Mouse (Mus musculus) spleen, postnatal 10 days (tissue): ENCODE measurements around the gene Creb3l1.

Source experiments
- DNase-seq, 2 experiments: peaks; one replicate each; pipeline ENCODE4 v3.0.0; 2021 to 2022; ENCODE audit warnings: low spot score in 2 of 2

Gene Creb3l1

DNA sequence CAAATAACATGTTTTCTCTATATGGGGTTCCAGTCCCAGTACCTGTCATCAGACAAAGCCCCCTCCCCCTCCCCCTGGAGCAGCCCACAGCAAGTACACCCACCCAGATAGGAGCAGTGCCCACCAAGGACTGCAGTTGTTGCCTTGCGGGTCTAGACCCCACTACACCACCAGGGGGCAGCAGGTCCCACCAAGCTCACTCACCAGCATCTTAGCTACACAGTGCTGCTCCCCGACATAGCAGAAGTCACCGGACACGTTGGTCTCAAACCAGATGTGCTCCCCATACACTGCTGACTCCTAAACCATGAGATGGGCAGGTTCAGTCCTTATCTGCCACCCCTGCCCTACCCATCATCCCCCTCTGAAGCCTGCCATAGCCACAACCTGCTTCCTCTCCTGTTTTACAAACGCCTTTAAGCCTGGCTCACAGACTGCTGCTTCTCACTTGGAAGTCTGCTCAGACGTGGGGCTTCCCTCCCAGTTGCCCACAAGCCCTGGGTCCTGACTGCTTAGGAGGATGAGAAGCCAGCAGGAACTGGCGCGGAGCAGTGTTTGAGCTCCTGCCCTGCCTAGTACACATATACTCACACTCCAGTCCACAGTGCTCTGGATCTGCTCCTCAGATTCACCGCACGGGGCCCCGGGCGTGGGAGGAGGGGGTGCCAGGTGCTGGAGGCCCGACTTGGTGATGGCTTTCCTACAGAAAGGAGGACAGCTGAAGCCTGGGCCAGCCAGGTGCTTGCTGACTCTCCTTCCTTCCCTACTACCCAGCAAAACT, 79.9 kb downstream of the Creb3l1 start:
- DNase-seq, result peak; percentile 67 to 86

DNA sequence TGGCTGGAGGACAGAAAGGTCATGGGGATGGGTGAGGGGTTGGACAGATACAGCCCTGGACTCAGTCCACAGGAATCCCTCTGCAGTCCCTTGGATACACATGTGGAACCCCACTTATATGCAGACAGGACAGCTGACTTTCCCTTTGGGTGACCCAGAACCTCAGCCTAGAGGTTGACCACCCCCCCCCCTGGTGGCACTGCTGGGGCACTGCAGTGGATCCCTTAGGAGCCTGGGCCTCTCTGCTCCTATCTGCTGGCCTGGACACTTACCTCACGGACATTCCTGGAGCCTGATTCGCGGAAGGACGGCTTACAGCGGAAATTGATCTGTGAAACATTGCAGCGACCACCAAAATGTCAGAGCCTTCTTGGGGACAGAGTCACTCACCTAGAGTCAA, 81.9 kb downstream of the Creb3l1 start:
- DNase-seq, result no peak

DNA sequence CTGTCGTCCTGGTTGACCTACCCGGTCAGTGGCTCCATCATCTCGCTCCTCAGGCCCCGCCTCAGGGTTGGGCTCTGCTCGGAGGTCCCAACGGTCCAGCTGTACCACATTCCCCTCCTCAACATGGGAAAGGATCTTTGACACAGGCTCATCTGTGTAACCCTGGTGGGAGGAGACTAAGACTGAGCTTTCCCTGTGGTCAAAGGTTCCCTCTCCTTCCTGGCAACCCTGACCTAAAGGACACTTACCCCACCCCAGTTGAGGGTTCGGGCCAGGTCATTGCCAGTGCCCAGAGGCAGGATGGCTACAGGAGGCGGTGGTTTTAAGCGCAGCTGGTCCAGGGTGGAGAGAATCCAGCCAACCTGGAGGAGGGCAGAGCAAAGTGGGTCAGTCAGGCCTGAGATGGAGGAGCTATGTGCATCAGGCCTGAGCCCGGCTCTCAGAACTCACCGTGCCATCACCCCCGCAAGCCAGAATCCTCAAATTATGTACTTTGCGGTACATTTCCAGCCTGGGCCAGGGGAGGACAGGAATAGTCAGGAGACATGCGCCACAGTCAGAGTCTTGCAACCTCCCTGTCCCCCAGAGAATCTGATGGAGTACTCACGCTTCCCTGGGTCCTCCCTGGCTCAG, 84.9 kb downstream of the Creb3l1 start:
- DNase-seq, result no peak

DNA sequence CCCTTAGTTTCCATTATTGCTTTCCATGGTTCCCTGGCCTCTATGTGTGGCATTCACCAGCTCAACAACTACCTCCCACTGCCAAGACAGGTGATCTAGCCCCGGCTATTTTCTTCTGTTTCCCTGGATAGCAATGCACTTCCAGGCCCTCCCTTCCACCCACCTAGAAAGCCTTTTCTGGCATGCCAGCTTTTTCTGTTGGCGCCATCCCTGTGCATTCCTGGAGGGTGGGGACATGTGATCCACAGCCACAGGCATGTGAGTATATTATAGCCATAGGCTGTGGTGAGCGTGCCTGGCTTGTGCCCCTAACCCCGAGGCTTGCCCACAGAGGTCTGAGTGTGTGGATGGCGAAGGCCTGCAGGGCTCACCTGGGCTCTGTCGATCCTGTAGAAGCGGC, 88.1 kb downstream of the Creb3l1 start:
- DNase-seq, result no peak

DNA sequence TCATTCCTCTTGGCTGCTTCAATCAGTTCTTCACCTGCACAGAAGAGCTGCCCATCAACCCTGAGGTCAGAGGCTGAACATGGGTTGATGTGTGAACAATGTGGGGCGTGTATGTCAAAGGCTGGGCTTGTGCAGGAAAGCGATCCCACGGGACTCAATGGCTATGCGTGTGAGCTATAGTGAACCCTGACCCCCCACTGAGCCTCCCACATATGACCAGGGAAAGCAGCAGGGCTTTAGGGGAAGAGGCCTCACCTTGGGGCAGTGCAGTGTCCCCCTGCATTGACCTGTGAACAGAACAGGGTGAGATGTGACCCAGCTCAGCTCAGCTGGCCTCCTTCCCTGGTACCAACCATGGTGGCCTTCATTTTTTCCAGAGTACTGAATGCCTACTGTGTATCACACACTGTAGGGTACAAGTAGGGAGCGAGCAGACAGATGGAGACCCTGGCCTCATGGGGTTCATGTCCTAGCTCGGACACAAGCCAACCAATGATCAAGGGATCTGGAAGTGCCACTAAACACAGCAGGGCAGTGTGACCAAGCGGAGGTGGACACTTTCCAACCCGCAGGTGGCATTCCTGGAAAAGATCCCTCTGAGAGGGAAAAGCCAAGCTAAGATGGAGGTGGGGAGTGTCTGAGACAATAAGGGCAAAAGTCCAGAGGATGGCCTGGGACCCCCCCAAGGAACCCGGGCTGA, 89.3 kb downstream of the Creb3l1 start:
- no peak for DNase-seq

DNA sequence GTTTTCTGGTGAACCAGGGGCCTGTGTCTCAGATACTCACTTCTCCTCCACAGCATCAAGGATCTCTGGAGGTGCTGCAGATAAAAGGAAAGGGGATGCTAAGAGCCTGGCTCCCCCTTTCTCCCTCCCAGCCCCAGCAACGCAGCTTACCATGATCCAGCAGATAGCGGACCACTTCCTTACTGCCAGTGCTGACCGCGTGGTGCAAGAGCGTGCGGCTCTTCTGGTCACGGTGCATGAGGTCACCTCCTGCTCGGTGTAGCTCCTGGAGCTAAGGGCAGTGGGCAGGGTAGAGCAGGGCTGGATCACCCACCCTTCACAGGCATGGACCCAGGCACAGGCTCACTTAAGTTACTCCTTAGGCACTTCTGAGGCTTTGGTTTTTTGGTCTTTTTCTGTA, 90.3 kb downstream of the Creb3l1 start:
- DNase-seq, result no peak

DNA sequence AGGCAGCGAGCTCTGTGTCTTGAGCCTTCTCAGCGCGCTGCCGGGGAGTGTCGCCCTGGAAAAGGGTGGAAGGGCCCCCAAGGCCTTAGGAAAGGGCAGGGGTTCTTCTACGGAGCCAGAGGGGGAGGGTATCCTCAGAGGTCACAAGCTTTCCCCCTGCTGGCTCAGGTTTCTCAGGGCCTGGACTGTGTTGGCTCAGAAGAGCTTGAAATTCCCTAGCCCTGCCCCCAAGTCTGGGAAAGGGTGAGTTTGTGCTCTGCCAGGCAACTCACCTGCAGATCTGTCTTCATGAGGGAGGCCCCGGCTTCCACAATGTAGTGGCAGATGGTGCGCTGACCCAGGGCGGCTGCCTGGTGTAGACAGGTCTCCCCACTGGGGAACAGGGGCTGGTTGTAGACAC, 90.8 kb downstream of the Creb3l1 start:
- peak in 1 of 2 experiments; percentile 13 for DNase-seq

DNA sequence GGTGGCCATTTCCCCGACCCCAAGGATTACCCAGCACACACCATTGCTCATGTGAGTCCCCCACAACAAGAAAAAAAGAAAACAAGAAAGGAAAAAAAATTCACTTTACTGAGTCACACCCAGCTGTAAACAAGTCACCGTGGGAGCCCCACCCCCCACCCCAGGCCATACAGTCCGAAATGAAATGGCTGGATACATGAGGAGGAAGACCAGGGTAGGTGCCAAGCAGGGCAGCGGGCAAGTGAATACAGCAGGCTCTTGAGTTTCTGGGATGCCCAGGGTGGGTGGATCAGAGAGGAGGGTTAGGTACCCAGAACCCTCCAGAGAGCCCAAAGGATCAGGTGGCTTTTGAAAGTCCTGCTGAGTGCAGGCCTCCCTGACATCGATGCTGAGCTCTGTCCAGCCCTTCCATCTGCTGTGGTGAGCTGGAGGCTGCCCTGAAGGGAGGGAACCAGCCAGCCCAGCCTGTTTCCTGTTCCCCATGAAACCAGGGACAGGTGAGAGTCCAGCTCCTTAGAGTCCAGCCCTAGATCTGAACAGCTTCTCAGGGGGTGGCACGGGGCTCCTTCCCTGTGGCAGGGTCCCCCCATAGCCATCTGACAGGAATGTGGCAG, 91.5 kb downstream of the Creb3l1 start:
- DNase-seq, result peak in 1 of 2 experiments; percentile 13
